Mouse (Mus musculus): ENCODE data around the gene Cpeb4.
A peak's percentile ranks its signal among the peaks of the same experiment; 100 is the strongest.
"Not testable (repeated sequence)": the region's sequence is repeated elsewhere in the genome, so short reads cannot be mapped to it uniquely, and the experiment has no call there.

Gene Cpeb4

GRCm38 (mm10) chr11:31974132-31974531 lies 102.1 kb downstream of the Cpeb4 start:
- DNase-seq (ENCODE audit: low spot score in 2 of 2): peak in 1 of 2 experiments; percentile 8

- DNase-seq (ENCODE audit: low spot score in 2 of 2): peak in 1 of 2 experiments; percentile 13
Measured at GRCm38 (mm10) chr11:31974826-31975225, 102.8 kb downstream of the Cpeb4 start.

DNA sequence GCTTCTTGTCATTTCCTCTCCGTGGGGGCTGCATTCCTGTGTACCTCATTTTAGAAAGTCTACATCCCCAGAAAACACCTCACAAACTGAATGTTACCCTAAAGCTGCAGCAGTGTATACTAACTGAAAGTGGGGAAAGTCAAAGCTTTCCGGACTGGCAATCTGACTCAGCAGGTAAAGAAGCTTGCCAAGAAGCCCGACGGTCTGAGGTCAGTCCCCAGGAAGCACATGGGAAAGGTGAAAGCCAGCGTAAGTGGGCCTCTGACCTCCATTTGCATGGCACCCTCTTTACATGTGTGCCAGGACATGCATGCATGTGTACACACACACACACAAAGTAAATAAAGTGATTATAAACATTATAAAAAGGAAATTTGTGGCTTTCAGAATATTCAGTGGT lies 103.7 kb downstream of the Cpeb4 start:
- DNase-seq (ENCODE audit: low spot score in 2 of 2): peak in 1 of 2 experiments; percentile 9

DNA sequence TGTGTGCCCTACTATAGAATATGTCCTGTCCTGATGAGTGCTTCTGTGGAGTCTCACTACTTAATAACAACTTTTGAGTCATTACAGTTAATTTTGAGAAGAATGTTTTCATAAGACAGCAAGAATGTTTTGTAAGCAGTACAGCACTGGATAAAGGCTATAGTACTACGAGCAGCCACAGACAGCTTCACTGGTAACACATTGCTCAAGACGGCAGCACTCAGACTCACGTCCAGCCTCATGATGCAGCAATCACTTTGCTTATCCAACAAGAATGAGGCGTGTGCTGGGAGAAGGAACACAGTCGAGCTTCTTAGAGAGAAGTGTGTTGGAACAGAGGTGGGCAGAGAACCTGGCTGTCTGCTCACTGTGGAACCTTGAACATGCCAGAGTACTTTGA lies 104.1 kb downstream of the Cpeb4 start:
- DNase-seq (ENCODE audit: low spot score in 2 of 2): peak in 1 of 2 experiments; percentile 3

GRCm38 (mm10) chr11:31980089-31980488 lies 108.1 kb downstream of the Cpeb4 start:
- DNase-seq (ENCODE audit: low spot score in 2 of 2): not testable (repeated sequence)

DNA sequence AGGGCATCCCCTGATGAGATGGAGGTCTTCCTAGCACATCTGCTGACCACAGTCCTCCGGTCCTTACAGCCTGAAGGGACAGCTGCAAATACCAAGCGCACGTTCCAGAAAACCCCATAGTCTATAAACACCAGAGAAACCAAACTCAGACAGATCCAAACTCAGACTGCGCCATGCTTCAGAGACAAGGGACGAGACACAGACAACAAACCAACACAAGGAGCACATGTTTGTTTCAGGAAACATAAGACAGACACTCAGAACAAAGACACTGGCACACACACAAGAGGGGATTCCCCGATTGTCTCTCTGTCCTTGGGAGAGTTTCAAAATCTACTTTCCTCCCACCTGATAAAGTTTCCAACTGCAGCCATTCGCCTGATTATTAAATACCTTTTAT lies 109.8 kb downstream of the Cpeb4 start:
- no peak for DNase-seq (ENCODE audit: low spot score in 2 of 2)

DNA sequence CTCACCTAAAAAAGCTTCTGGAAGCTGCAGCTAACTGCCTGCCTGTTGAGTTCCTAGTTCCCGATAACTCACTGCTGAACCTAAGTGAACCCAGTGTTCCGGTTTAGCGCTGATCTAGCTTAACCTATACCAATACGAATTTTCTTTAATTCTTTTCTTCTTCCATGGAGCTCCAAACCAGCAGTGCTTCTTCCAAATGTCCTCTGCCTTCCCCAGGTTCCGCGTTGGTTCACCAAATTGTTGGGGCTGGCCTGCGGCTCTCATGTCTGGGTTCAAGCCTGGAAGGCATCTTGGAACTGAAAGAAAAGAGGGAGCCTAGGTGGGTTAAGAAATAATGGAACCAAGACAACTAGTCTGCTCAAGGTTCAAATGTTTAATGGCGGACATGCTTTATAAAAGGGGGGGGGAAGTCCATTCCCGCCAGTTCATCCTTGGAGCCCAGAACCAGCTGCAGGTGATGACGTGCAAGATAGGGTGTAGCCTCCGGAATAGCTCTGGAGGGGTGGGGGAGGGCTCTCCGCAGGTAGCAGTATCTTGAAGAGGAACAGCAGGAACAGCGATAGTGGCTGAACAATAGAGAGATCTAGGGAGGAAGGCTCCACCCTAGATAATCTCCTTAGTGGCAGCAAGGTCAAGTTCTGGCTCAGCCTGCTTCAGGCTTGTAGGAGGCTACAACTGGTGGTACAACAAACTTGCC lies 110.4 kb downstream of the Cpeb4 start:
- not testable (repeated sequence) for DNase-seq (ENCODE audit: low spot score in 2 of 2)

DNA sequence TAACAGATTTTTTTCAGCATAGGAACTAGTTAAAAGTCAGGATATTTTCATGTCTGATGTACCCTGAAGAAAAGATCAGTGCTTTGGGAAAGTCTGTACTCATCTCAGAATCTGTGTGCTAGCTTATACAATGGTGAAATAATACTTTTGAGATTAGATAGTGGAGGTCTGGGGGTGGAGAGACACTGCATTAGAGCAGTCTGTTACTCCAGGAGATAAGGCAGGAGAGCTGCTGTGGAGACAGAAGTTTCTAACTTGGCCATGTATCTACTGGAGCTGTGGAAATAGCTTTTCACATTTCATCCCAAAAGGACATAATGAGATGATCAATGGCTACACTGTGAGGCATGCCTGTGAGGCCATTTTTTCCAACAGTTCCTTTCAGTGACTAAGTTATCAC lies 111.2 kb downstream of the Cpeb4 start:
- no peak for DNase-seq (ENCODE audit: low spot score in 2 of 2)

DNA sequence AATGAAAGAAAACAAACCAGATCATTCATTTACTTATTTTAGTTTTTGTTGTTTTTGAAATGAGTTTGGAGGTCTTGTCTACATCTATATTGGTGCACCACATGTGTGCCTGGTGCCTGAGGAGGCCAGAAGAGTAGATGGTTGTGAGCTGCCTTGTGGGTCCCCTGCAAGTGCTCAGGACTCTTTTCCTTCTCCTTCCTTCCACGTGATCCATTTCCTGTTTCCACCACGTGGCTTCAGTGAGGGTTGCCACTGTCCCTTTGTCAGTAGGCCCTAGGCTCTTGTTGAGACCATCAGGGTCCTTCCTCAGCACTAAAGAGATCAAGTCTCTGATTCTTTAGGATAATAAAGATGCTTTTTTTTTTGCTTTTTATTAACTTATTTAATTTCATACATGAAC lies 112.8 kb downstream of the Cpeb4 start:
- DNase-seq (ENCODE audit: low spot score in 2 of 2): no peak

Measured in right cerebral cortex, postnatal 10 days (tissue).